Mouse (Mus musculus) testis, adult 2 months (tissue): ENCODE results near the gene Sgo2a. TPM values are rescaled to one million over a fixed set of nuclear protein-coding genes. Genes with fewer than 3 reads are reported as not detected.
"Not testable (repeated sequence)": the region's sequence is repeated elsewhere in the genome, so short reads cannot be mapped to it uniquely, and the experiment has no call there.

ENCODE experiments used
- H3K27ac ChIP-seq: fragments of 200-500 bp; 2 replicates; pipeline ENCODE4 v1.5.1; 2012; ENCODE audit warnings: low read depth, low read length; ENCODE audit not compliant: control insufficient read depth, insufficient read depth
- H3K27me3 ChIP-seq: fragments of 200-500 bp; 2 replicates; pipeline ENCODE4 v1.6.1; 2012; ENCODE audit warnings: mild to moderate bottlenecking, low read length, moderate library complexity; ENCODE audit not compliant: control insufficient read depth, insufficient read depth
- H3K36me3 ChIP-seq: fragments of 200-500 bp; 2 replicates; pipeline ENCODE4 v1.6.1; 2012; ENCODE audit warnings: mild to moderate bottlenecking, low read length; ENCODE audit not compliant: control insufficient read depth, insufficient read depth
- H3K4me1 ChIP-seq: fragments of 200-500 bp; 2 replicates; pipeline ENCODE4 v1.6.1; 2012; ENCODE audit warnings: low read length; ENCODE audit not compliant: control insufficient read depth, insufficient read depth
- H3K4me3 ChIP-seq: fragments of 200-500 bp; 2 replicates; pipeline ENCODE4 v1.5.1; 2012; ENCODE audit warnings: low read depth, mild to moderate bottlenecking, low read length, moderate library complexity, mixed read lengths; ENCODE audit not compliant: control insufficient read depth
- CTCF ChIP-seq: fragments of 200-500 bp; IDR thresholded peaks from 2 replicates; pipeline ENCODE4 v1.5.1; 2012; ENCODE audit warnings: low read depth, mild to moderate bottlenecking, inconsistent platforms, low read length, moderate library complexity; ENCODE audit not compliant: control insufficient read depth, insufficient read depth, insufficient replicate concordance
- POLR2A ChIP-seq: fragments of 200-500 bp; IDR thresholded peaks from 2 replicates; pipeline ENCODE4 v1.6.1; 2012; ENCODE audit warnings: low read depth, mild to moderate bottlenecking, inconsistent platforms, low read length, moderate library complexity; ENCODE audit not compliant: control insufficient read depth
- polyA plus RNA-seq: library from polyadenylated mRNA; depleted of rRNA; stranded (reverse); fragments of >200 nt; gene quantifications from 2 replicates; pipeline ENCODE4 v1.2.3, GENCODE M21; 2012

Gene Sgo2a
- polyA plus RNA-seq, 1 experiment: 4.2 TPM

GRCm38 (mm10) chr1:57998146-57998545 lies 2.4 kb downstream of the Sgo2a start:
- Histone ChIP-seq H3K4me1 (peaks cover 8% of the 10 kb centered on the region), H3K4me3 (no peak overlapping the region), H3K27ac (no peak overlapping the region), H3K27me3 (no peaks in the 10 kb centered on the region), H3K36me3 (no peaks in the 10 kb centered on the region)
- TF ChIP-seq CTCF: no peak
- TF ChIP-seq POLR2A: no peak

- not testable (repeated sequence) for H3K36me3 ChIP-seq
These were observed 10.6 kb downstream of the Sgo2a start for GRCm38 (mm10) chr1:58006388-58006787.

GRCm38 (mm10) chr1:58018856-58019255 lies 23.1 kb downstream of the Sgo2a start, which contains the start of gene Kctd18:
Gene Kctd18 (minus strand): TSS chr1:58018956.
- TF ChIP-seq POLR2A (no peak), CTCF (no peak)
- Histone ChIP-seq H3K36me3 (no peaks in the 10 kb centered on the region; the same call in 1 of the 2 replicates), H3K4me3 (no peak within 1 kb of the TSS), H3K27ac (no peak within 1 kb of the TSS), H3K4me1 (no peaks in the 10 kb centered on the region), H3K27me3 (no peaks in the 10 kb centered on the region)

More at GRCm38 (mm10) chr1:58006388-58006787, 10.6 kb downstream of the Sgo2a start:
- H3K4me1 ChIP-seq, H3K27ac ChIP-seq, H3K4me3 ChIP-seq, H3K27me3 ChIP-seq: not testable (repeated sequence)

DNA sequence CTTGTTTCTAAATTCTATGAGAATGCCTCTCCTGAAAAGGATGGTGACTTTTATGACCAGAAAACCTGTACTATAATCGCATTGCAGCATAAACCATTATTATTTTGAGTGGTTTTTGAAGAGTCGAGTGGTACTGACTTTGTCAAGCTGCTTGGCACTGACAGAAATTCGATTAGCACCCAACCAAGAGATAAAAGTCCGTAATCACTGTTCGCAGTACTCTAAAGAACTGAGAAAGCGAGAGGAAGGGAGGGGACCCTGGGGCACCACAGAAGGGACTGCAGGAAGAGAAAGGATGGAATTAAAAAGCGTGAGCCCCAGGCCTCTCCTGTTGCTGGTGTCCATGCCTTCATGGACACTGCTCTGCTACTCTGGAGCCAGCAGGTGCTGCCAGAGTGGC lies 31.9 kb downstream of the Sgo2a start:
- Histone ChIP-seq H3K36me3 (no peaks in the 10 kb centered on the region; the same call in none of the 2 replicates), H3K27me3 (no peaks in the 10 kb centered on the region), H3K4me1 (peaks cover 5% of the 10 kb centered on the region), H3K4me3 (no peak overlapping the region), H3K27ac (no peak overlapping the region)
- TF ChIP-seq POLR2A (no peak), CTCF (no peak)

DNA sequence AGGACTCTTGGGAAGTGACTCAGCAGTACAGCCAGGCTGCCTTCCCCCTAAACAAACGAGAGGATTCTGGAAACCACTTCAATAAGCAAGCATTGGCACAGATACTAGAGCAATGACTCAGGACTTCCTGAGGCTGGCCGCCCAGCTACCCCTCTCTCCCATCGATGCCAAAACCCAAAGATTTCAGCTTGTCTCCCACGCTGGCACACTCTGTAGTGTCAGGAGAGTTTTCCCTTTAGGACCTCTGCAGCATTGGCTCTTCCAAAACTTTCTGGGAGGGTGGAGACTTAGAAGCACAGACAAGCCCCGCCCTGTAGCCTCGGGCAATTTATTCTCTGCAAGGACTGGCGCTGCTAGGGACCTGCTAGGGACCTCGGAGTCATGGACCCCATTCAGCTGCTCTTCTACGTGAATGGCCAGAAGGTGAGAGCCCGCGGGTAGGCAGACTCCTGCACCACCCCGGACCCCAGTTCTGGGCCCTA lies 33.9 kb downstream of the Sgo2a start, which contains the start of gene Aox1:
Aox1 (plus strand) TSS at position 296 of the 482 bp plus-strand sequence.
- Histone ChIP-seq H3K4me1 (peaks cover 5% of the 10 kb centered on the region), H3K27ac (peak within 1 kb of the TSS; percentile 71), H3K27me3 (no peaks in the 10 kb centered on the region), H3K4me3 (peak within 1 kb of the TSS; percentile 44), H3K36me3 (no peaks in the 10 kb centered on the region)
- TF ChIP-seq POLR2A: peak; percentile 38; the same call in 1 of the 2 replicates
- TF ChIP-seq CTCF: no peak

- Histone ChIP-seq H3K4me1 (peaks cover 5% of the 10 kb centered on the region), H3K4me3 (peak overlapping the region; percentile 44), H3K27ac (peak overlapping the region; percentile 71), H3K27me3 (no peaks in the 10 kb centered on the region), H3K36me3 (no peaks in the 10 kb centered on the region)
- no peak for TF ChIP-seq CTCF
- TF ChIP-seq POLR2A: no peak
These were observed 34.5 kb downstream of the Sgo2a start for GRCm38 (mm10) chr1:58030156-58030871.

- Histone ChIP-seq H3K27me3 (no peaks in the 10 kb centered on the region), H3K27ac (no peak overlapping the region), H3K36me3 (no peaks in the 10 kb centered on the region), H3K4me3 (no peak overlapping the region), H3K4me1 (peaks cover 5% of the 10 kb centered on the region)
- TF ChIP-seq POLR2A: no peak
- peak; percentile 69; the same call in 1 of the 2 replicates for TF ChIP-seq CTCF
These were observed 35.5 kb downstream of the Sgo2a start for GRCm38 (mm10) chr1:58031160-58031769.

GRCm38 (mm10) chr1:58037306-58037705 lies 41.5 kb downstream of the Sgo2a start:
- not testable (repeated sequence) for H3K27ac ChIP-seq, H3K4me1 ChIP-seq, H3K36me3 ChIP-seq, H3K4me3 ChIP-seq, H3K27me3 ChIP-seq
